29 mouse cellular contexts compared by ENCODE assay signal in genomic region chr9:51315402-51316063, GRCm38 (mm10). TPM values are rescaled to one million over a fixed set of nuclear protein-coding genes. Genes with fewer than 3 reads are reported as not detected.
DNase-seq lines count a peak whose midpoint lies in the region; ATAC-seq and TF ChIP-seq lines count a peak whose summit lies in the region.
"Had no signal": no experiment of that assay in that cellular context is flagged by ENCODE, and none has a peak within 500 bp of the region (broad histone marks: within the 10 kb centered on the region; RNA-seq: fewer than 3 reads in every experiment).

No protein-coding gene starts in this region.

- no peak overlapping the region for H3K9ac ChIP-seq in CH12.LX (ENCODE audit: insufficient read depth, low read depth)
- H3K9ac ChIP-seq in intestine, embryonic 15.5 days = no peak overlapping the region
- no peak overlapping the region for H3K9ac ChIP-seq in liver, embryonic 15.5 days
- no peak overlapping the region for H3K9ac ChIP-seq in midbrain, embryonic 11.5 days (ENCODE audit: low read length)
- H3K9ac ChIP-seq: embryonic facial prominence, embryonic 12.5 days; forebrain, embryonic 15.5 days; heart, embryonic 12.5 days; hindbrain, embryonic 15.5 days; neural tube, embryonic 13.5 days had no signal

- no peaks in the 10 kb centered on the region for H3K27me3 ChIP-seq in CH12.LX (replicated peaks)
- no peaks in the 10 kb centered on the region for H3K27me3 ChIP-seq in intestine, embryonic 15.5 days (replicated peaks)
- no peaks in the 10 kb centered on the region for H3K27me3 ChIP-seq in liver, embryonic 15.5 days
- H3K27me3 ChIP-seq in midbrain, embryonic 11.5 days (ENCODE audit: control insufficient read depth, insufficient read depth, low read length) = no peaks in the 10 kb centered on the region
- H3K27me3 ChIP-seq: embryonic facial prominence, embryonic 12.5 days; forebrain, embryonic 15.5 days; heart, embryonic 12.5 days; hindbrain, embryonic 15.5 days; neural tube, embryonic 13.5 days had no signal

- H3K4me3 ChIP-seq in CH12.LX (replicated peaks in 1 of 3; ENCODE audit: low read depth in 2 of 3, low read length in 2 of 3, poor library complexity in 1 of 3) = no peak overlapping the region
- H3K4me3 ChIP-seq in intestine, embryonic 15.5 days (replicated peaks) = no peak overlapping the region
- H3K4me3 ChIP-seq in liver, embryonic 15.5 days (replicated peaks) = no peak overlapping the region
- H3K4me3 ChIP-seq in midbrain, embryonic 11.5 days (ENCODE audit: low read depth, low read length) = no peak overlapping the region
- H3K4me3 ChIP-seq: embryonic facial prominence, embryonic 12.5 days; forebrain, embryonic 15.5 days; heart, embryonic 12.5 days; hindbrain, embryonic 15.5 days; neural tube, embryonic 13.5 days had no signal

- H3K36me3 ChIP-seq in CH12.LX (replicated peaks in 1 of 2; ENCODE audit: control insufficient read depth in 1 of 2, insufficient read depth in 1 of 2, low read length in 1 of 2) = peaks cover 76 to 91% of the 10 kb centered on the region in 2 experiments
- no peaks in the 10 kb centered on the region for H3K36me3 ChIP-seq in intestine, embryonic 15.5 days
- H3K36me3 ChIP-seq in liver, embryonic 15.5 days (replicated peaks) = no peaks in the 10 kb centered on the region
- no peaks in the 10 kb centered on the region for H3K36me3 ChIP-seq in midbrain, embryonic 11.5 days (ENCODE audit: control insufficient read depth, insufficient read depth, low read length)
- H3K36me3 ChIP-seq: embryonic facial prominence, embryonic 12.5 days; forebrain, embryonic 15.5 days; heart, embryonic 12.5 days; hindbrain, embryonic 15.5 days; neural tube, embryonic 13.5 days had no signal

- H3K79me2 ChIP-seq in CH12.LX (replicated peaks; ENCODE audit: control insufficient read depth, extremely low read depth, insufficient read depth, poor library complexity, severe bottlenecking) = peaks cover 82% of the 10 kb centered on the region

- H3K4me1 ChIP-seq in CH12.LX (ENCODE audit: control insufficient read depth in 1 of 2, insufficient read depth in 2 of 2) = peaks cover 5 to 90% of the 10 kb centered on the region in 2 experiments; a peak in 3 of 4 replicates
- peaks cover 3% of the 10 kb centered on the region; the same call in 1 of the 2 replicates for H3K4me1 ChIP-seq in intestine, embryonic 15.5 days (replicated peaks)
- peaks cover 10% of the 10 kb centered on the region for H3K4me1 ChIP-seq in liver, embryonic 15.5 days (replicated peaks)
- no peaks in the 10 kb centered on the region for H3K4me1 ChIP-seq in midbrain, embryonic 11.5 days (ENCODE audit: control insufficient read depth, insufficient read depth, low read length)
- H3K4me1 ChIP-seq: embryonic facial prominence, embryonic 12.5 days; heart, embryonic 12.5 days; hindbrain, embryonic 15.5 days; neural tube, embryonic 13.5 days had no signal

- no peaks in the 10 kb centered on the region for H3K9me3 ChIP-seq in CH12.LX (replicated peaks; ENCODE audit: low read length)
- no peaks in the 10 kb centered on the region for H3K9me3 ChIP-seq in intestine, embryonic 15.5 days
- H3K9me3 ChIP-seq in liver, embryonic 15.5 days (replicated peaks) = no peaks in the 10 kb centered on the region
- no peaks in the 10 kb centered on the region for H3K9me3 ChIP-seq in midbrain, embryonic 11.5 days (ENCODE audit: control insufficient read depth, low read length)
- H3K9me3 ChIP-seq: embryonic facial prominence, embryonic 12.5 days; forebrain, embryonic 15.5 days; heart, embryonic 12.5 days; hindbrain, embryonic 15.5 days; neural tube, embryonic 13.5 days had no signal

- TF ChIP-seq EP300 in CH12.LX (IDR thresholded peaks at IDR 0.05; ENCODE audit: low read length) = no peak

- DNase-seq in CH12.LX (ENCODE audit: extremely low read depth) (no peak), MEL-GATA-1-ER (ENCODE audit: extremely low read depth, low read depth) (peak; percentile 88)
- no peak for DNase-seq in frontal cortex, adult 2 months (ENCODE audit: extremely low spot score in 1 of 2, low spot score in 1 of 2)
- DNase-seq in midbrain, embryonic 11.5 days (ENCODE audit: low spot score, missing footprints) = no peak
- no peak for DNase-seq in gastrocnemius, postnatal 10 days
- DNase-seq in lung, adult 18-20 months = no peak
- DNase-seq: adrenal gland, postnatal 25 days; cerebellum, adult 8-10 months; kidney, adult 11 months; kidney, postnatal 10 days; layer of hippocampus, postnatal 36 days; left cerebral cortex, postnatal 4 days; lung, adult 2 months; lung, postnatal 4 days; midbrain, embryonic 14.5 days; right cerebral cortex, adult 18-20 months; thymus, postnatal 36 days had no signal

- no peak for TF ChIP-seq RAD21 in CH12.LX (IDR thresholded peaks at IDR 0.05; ENCODE audit: low read depth, low read length)

- WGBS in intestine, embryonic 15.5 days = 49% methylated on average over 6 of the region's 6 CpGs
- 12% methylated on average over 6 of the region's 6 CpGs for WGBS in liver, embryonic 15.5 days (ENCODE audit: insufficient replicate concordance)
- 84% methylated on average over 6 of the region's 6 CpGs for WGBS in midbrain, embryonic 11.5 days

- in situ Hi-C loops in CH12.LX (cut with MboI; ENCODE audit: low pct_ligation_motif_present, low pct_unique_long_range_greater_than_20kb, low sequenced_read_pairs) = no loop called here

- TF ChIP-seq POLR2A in CH12.LX (IDR thresholded peaks at IDR 0.05; ENCODE audit: low read depth, low read length) = no peak

- H3K27ac ChIP-seq in CH12.LX (ENCODE audit: insufficient read depth, low read depth) = peak overlapping the region; percentile 11; the same call in 1 of the 2 replicates
- no peak overlapping the region for H3K27ac ChIP-seq in intestine, embryonic 15.5 days
- no peak overlapping the region for H3K27ac ChIP-seq in liver, embryonic 15.5 days (replicated peaks)
- H3K27ac ChIP-seq in midbrain, embryonic 11.5 days (ENCODE audit: low read depth, low read length) = no peak overlapping the region
- H3K27ac ChIP-seq: embryonic facial prominence, embryonic 12.5 days; forebrain, embryonic 15.5 days; hindbrain, embryonic 15.5 days; neural tube, embryonic 13.5 days had no signal

- no peak overlapping the region for H3K4me2 ChIP-seq in CH12.LX (ENCODE audit: insufficient read depth, low read depth, poor library complexity, severe bottlenecking)
- H3K4me2 ChIP-seq in intestine, embryonic 15.5 days (replicated peaks) = no peak overlapping the region
- peak overlapping the region; percentile 27 for H3K4me2 ChIP-seq in liver, embryonic 15.5 days
- no peak overlapping the region for H3K4me2 ChIP-seq in midbrain, embryonic 11.5 days
- H3K4me2 ChIP-seq: embryonic facial prominence, embryonic 12.5 days; forebrain, embryonic 15.5 days; heart, embryonic 12.5 days; hindbrain, embryonic 15.5 days; neural tube, embryonic 13.5 days had no signal

- TF ChIP-seq CTCF in CH12.LX (conservative IDR thresholded peaks at IDR 0.05 in 1 of 2, IDR thresholded peaks at IDR 0.05 in 1 of 2; ENCODE audit: low read depth in 2 of 2, low read length in 2 of 2) = no peak

- dilution Hi-C loops in CH12.LX (cut with MboI; ENCODE audit: extremely low pct_ligation_motif_present, extremely low pct_unique_long_range_greater_than_20kb, low sequenced_read_pairs) = no loop called here

- ATAC-seq in intestine, embryonic 15.5 days = peak; percentile 50
- ATAC-seq in liver, embryonic 15.5 days (ENCODE audit: insufficient read depth) = peak; percentile 72
- ATAC-seq in midbrain, embryonic 11.5 days (ENCODE audit: low FRiP score) = no peak
- ATAC-seq: forebrain, embryonic 15.5 days had no signal

TF ChIP-seq in CH12.LX, 34 proteins besides CTCF, POLR2A, EP300 and RAD21:
- no peak for TF ChIP-seq NELFE (IDR thresholded peaks at IDR 0.05; ENCODE audit: low read depth, low read length)
- TF ChIP-seq IRF4 (IDR thresholded peaks at IDR 0.05; ENCODE audit: low read depth, low read length) = no peak
- TF ChIP-seq MXI1 (IDR thresholded peaks at IDR 0.05; ENCODE audit: low read depth, low read length) = no peak
- TF ChIP-seq MEF2A (IDR thresholded peaks at IDR 0.05; ENCODE audit: borderline replicate concordance, low read depth, low read length) = no peak
- no peak for TF ChIP-seq GABPA (IDR thresholded peaks at IDR 0.05; ENCODE audit: insufficient replicate concordance, low read depth, low read length)

RNA-seq across cellular contexts. Expression of gene 1810046K07Rik, which starts 13.2 kb away (rescaled TPM):
- 26.4 and 33.4 TPM in 2 replicates for total RNA-seq in CH12.LX (2012; rRNA removed)
- total RNA-seq in CH12.LX (2014; rRNA removed) = 49.0 and 59.9 TPM in 2 replicates
- 179 and 188 TPM in 2 replicates for polyA plus RNA-seq in CH12.LX (2012; ENCODE audit: insufficient read length, low read depth)
- polyA plus RNA-seq in intestine, embryonic 15.5 days (2015; fragmentation: Nextera tagmentation; extraction: Ambion mirVana) = not detected in 2 replicates
- 0.13 and 0.22 TPM in 2 replicates for polyA plus RNA-seq in liver, embryonic 15.5 days (2015; fragmentation: Nextera tagmentation; extraction: Ambion mirVana)
- polyA plus RNA-seq in frontal cortex, adult 2 months (2012; rRNA removed) = not detected in 2 replicates
- not detected in 2 replicates for polyA plus RNA-seq in midbrain, embryonic 11.5 days (2014; fragmentation: Nextera tagmentation; extraction: Ambion mirVana)
- total RNA-seq in gastrocnemius, postnatal 10 days (2021) = not detected
- total RNA-seq: adrenal gland, postnatal 25 days; gastrocnemius, adult 18-20 months; heart, postnatal 25 days; layer of hippocampus, adult 18-20 months; layer of hippocampus, postnatal 36 days; left cerebral cortex, postnatal 4 days had no signal
- polyA plus RNA-seq: cortical plate, adult 2 months; embryonic facial prominence, embryonic 12.5 days; forebrain, embryonic 15.5 days; gonadal fat pad, adult 2 months; heart, embryonic 12.5 days; hindbrain, embryonic 15.5 days; midbrain, embryonic 14.5 days; neural tube, embryonic 13.5 days had no signal

RNA-seq across cellular contexts. Expression of gene Colca2, which starts 37.2 kb away (rescaled TPM):
- total RNA-seq in CH12.LX (2012; rRNA removed) = 0.25 TPM in 1 of 2 replicates, not detected in the other
- 0.26 TPM in 1 of 2 replicates, not detected in the other for total RNA-seq in CH12.LX (2014; rRNA removed)
- polyA plus RNA-seq in CH12.LX (2012; ENCODE audit: insufficient read length, low read depth) = 0.97 and 1.1 TPM in 2 replicates
- polyA plus RNA-seq in intestine, embryonic 15.5 days (2015; fragmentation: Nextera tagmentation; extraction: Ambion mirVana) = 2.1 and 2.6 TPM in 2 replicates
- polyA plus RNA-seq in liver, embryonic 15.5 days (2015; fragmentation: Nextera tagmentation; extraction: Ambion mirVana) = 0.26 and 0.30 TPM in 2 replicates
- 3.6 and 4.4 TPM in 2 replicates for polyA plus RNA-seq in frontal cortex, adult 2 months (2012; rRNA removed)
- polyA plus RNA-seq in midbrain, embryonic 11.5 days (2014; fragmentation: Nextera tagmentation; extraction: Ambion mirVana) = 1.1 and 1.6 TPM in 2 replicates
- total RNA-seq in gastrocnemius, postnatal 10 days (2021) = 1 to 10 TPM; 1.3 to 1.6 TPM

Comparison
In these comparisons a context has a peak if more than half of its experiments do, and no peak if none do; other contexts are left out.
1. RNA of gene 1810046K07Rik, which starts 13.2 kb away (polyA plus RNA-seq): 179 to 188 TPM in CH12.LX; 0.13 to 0.22 TPM in liver, embryonic 15.5 days, not detected in intestine, embryonic 15.5 days, not detected in frontal cortex, adult 2 months and not detected in midbrain, embryonic 11.5 days; every median in the first group is over 100 times any median in the second.